ENCODE assay signal across 12 mouse cellular contexts in the genomic region with DNA sequence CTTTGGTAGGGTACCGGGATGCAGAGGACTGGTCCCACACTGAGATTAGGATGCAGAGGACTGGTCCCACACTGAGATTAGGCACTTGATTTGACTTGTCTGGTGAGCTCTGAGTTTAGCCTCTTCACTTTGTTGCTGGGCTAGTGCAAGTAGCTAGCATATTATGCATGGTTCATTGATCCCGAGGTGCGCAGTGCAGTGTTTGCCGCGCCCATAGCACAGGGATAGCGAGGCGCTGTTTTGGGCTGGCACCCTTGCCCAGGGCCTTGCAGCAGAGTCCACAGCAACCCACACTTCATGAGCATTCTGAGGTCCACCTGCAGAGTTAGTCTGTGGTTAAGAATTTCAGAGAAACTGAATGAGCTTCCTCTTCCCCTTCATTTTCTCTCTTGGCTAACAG. TPM values are rescaled to one million over a fixed set of nuclear protein-coding genes. Genes with fewer than 3 reads are reported as not detected.
DNase-seq lines count a peak whose midpoint lies in the region; ATAC-seq and TF ChIP-seq lines count a peak whose summit lies in the region.
"Had no signal": no experiment of that assay in that cellular context is flagged by ENCODE, and none has a peak within 500 bp of the region (broad histone marks: within the 10 kb centered on the region; RNA-seq: fewer than 3 reads in every experiment).

No protein-coding gene starts in this region.

- peak; percentile 57 for DNase-seq in cerebellum, adult 9-11 months
- DNase-seq in cerebellum, postnatal 10 days: no peak
- no peak for DNase-seq in kidney, postnatal 0 days (ENCODE audit: low spot score)
- no peak for DNase-seq in adrenal gland, adult 18-20 months (ENCODE audit: low spot score in 2 of 2)
- DNase-seq: heart, adult 2 months had no signal

- H3K9ac ChIP-seq in kidney, postnatal 0 days (ENCODE audit: low read depth, low read length): peak overlapping the region; percentile 4; the same call in 1 of the 2 replicates
- peak overlapping the region; percentile 37; the same call in 1 of the 2 replicates for H3K9ac ChIP-seq in midbrain, embryonic 16.5 days (ENCODE audit: low read depth, low read length)

- WGBS in kidney, postnatal 0 days: 67% methylated on average over 7 of the region's 7 CpGs
- 84% methylated on average over 7 of the region's 7 CpGs for WGBS in midbrain, embryonic 16.5 days

- H3K27me3 ChIP-seq in megakaryocyte, embryonic 14.5 days (replicated peaks): no peaks in the 10 kb centered on the region
- H3K27me3 ChIP-seq in kidney, postnatal 0 days (ENCODE audit: insufficient read depth, low read length): no peaks in the 10 kb centered on the region
- H3K27me3 ChIP-seq in midbrain, embryonic 16.5 days (ENCODE audit: control insufficient read depth, insufficient read depth, low read depth, low read length): no peaks in the 10 kb centered on the region

- TF ChIP-seq CTCF in kidney, postnatal 0 days (IDR thresholded peaks at IDR 0.05; ENCODE audit: low read depth): no peak

- H3K27ac ChIP-seq in kidney, postnatal 0 days: peak overlapping the region; percentile 5; the same call in 1 of the 2 replicates
- no peak overlapping the region for H3K27ac ChIP-seq in midbrain, embryonic 16.5 days (ENCODE audit: low read length)
- H3K27ac ChIP-seq: heart, adult 2 months had no signal

- H3K4me3 ChIP-seq in megakaryocyte, embryonic 14.5 days (replicated peaks): peak overlapping the region; percentile 98
- no peak overlapping the region for H3K4me3 ChIP-seq in kidney, postnatal 0 days (replicated peaks; ENCODE audit: low read depth, low read length)
- no peak overlapping the region for H3K4me3 ChIP-seq in midbrain, embryonic 16.5 days (ENCODE audit: low read depth, low read length)
- H3K4me3 ChIP-seq: heart, adult 2 months had no signal

- peaks cover 81% of the 10 kb centered on the region for H3K4me1 ChIP-seq in megakaryocyte, embryonic 14.5 days
- peaks cover 24% of the 10 kb centered on the region for H3K4me1 ChIP-seq in kidney, postnatal 0 days (replicated peaks; ENCODE audit: insufficient read depth, low read length)
- H3K4me1 ChIP-seq in midbrain, embryonic 16.5 days (ENCODE audit: control insufficient read depth, insufficient read depth, low read length): peaks cover 28% of the 10 kb centered on the region

- no peak for ATAC-seq in megakaryocyte, adult 5-6 weeks (ENCODE audit: poor library complexity, severe bottlenecking)
- ATAC-seq in kidney, postnatal 0 days (replicated peaks; ENCODE audit: low FRiP score, low read depth): no peak
- no peak for ATAC-seq in midbrain, embryonic 16.5 days
- no peak for ATAC-seq in CD4-positive, CD25-positive, alpha-beta regulatory T cell, adult 4 months

- no peaks in the 10 kb centered on the region for H3K9me3 ChIP-seq in megakaryocyte, embryonic 14.5 days
- no peaks in the 10 kb centered on the region for H3K9me3 ChIP-seq in kidney, postnatal 0 days (replicated peaks; ENCODE audit: low read length)
- no peaks in the 10 kb centered on the region for H3K9me3 ChIP-seq in midbrain, embryonic 16.5 days (replicated peaks; ENCODE audit: control insufficient read depth, low read length, poor library complexity, severe bottlenecking)

- H3K36me3 ChIP-seq in megakaryocyte, embryonic 14.5 days (replicated peaks; ENCODE audit: low read length): peaks cover 41% of the 10 kb centered on the region
- 0 out of 2 replicates have a peak, but pooled peaks cover 7% of the 10 kb centered on the region for H3K36me3 ChIP-seq in kidney, postnatal 0 days (ENCODE audit: insufficient read depth, low read length)
- H3K36me3 ChIP-seq in midbrain, embryonic 16.5 days (ENCODE audit: control insufficient read depth, insufficient read depth, low read length): no peaks in the 10 kb centered on the region; the same call in 1 of the 2 replicates

- H3K4me2 ChIP-seq in kidney, postnatal 0 days (ENCODE audit: low read length): 0 out of 2 replicates have a peak overlapping the region, but pooled peaks have one; percentile 63
- 0 out of 2 replicates have a peak overlapping the region, but pooled peaks have one; percentile 20 for H3K4me2 ChIP-seq in midbrain, embryonic 16.5 days (ENCODE audit: low read length)

RNA-seq across cellular contexts. Expression of gene Banp, which starts 3.2 kb away (rescaled TPM):
- 47.5 and 119 TPM in 2 replicates for polyA plus RNA-seq in megakaryocyte, embryonic 14.5 days (2012; ENCODE audit: insufficient read depth, low replicate concordance)
- 8.1 and 9.2 TPM in 2 replicates for total RNA-seq in megakaryocyte, adult 5-6 weeks (2015)
- total RNA-seq in megakaryocyte, adult 5-6 weeks (2017): 21.3 and 28.7 TPM in 2 replicates
- polyA plus RNA-seq in kidney, postnatal 0 days (2015; fragmentation: Nextera tagmentation; extraction: Ambion mirVana): 23.1 and 24.6 TPM in 2 replicates
- 54.7 and 55.7 TPM in 2 replicates for polyA plus RNA-seq in midbrain, embryonic 16.5 days (2015; fragmentation: Nextera tagmentation; extraction: Ambion mirVana)
- total RNA-seq in adrenal gland, adult 18-20 months (2021): 10 to 100 TPM; 44.8 to 48.9 TPM
- 10 to 100 TPM; 34.5 to 47.5 TPM for polyA plus RNA-seq in CD4-positive, CD25-positive, alpha-beta regulatory T cell, adult 4 months (2017; shearing (Covaris generic))

RNA-seq across cellular contexts. Expression of gene Car5a, which starts 8.1 kb away (rescaled TPM):
- 2.1 TPM in 1 of 2 replicates, not detected in the other for polyA plus RNA-seq in megakaryocyte, embryonic 14.5 days (2012; ENCODE audit: insufficient read depth, low replicate concordance)
- not detected in 2 replicates for total RNA-seq in megakaryocyte, adult 5-6 weeks (2015)
- not detected in 2 replicates for total RNA-seq in megakaryocyte, adult 5-6 weeks (2017)
- 0.12 and 0.23 TPM in 2 replicates for polyA plus RNA-seq in kidney, postnatal 0 days (2015; fragmentation: Nextera tagmentation; extraction: Ambion mirVana)
- polyA plus RNA-seq in midbrain, embryonic 16.5 days (2015; fragmentation: Nextera tagmentation; extraction: Ambion mirVana): 0.55 and 0.60 TPM in 2 replicates
- not detected for total RNA-seq in adrenal gland, adult 18-20 months (2021)
- polyA plus RNA-seq in CD4-positive, CD25-positive, alpha-beta regulatory T cell, adult 4 months (2017; shearing (Covaris generic)): not detected
- total RNA-seq: heart, adult 2 months; neutrophil, adult 5-6 weeks had no signal
- polyA plus RNA-seq: C2C12; heart, adult 2 months; limb, embryonic 14.5 days had no signal

RNA-seq across cellular contexts. Expression of gene Slc7a5, which starts 45.3 kb away (rescaled TPM):
- polyA plus RNA-seq in megakaryocyte, embryonic 14.5 days (2012; ENCODE audit: insufficient read depth, low replicate concordance): 77.3 and 236 TPM in 2 replicates
- 8.7 and 9.3 TPM in 2 replicates for total RNA-seq in megakaryocyte, adult 5-6 weeks (2015)
- total RNA-seq in megakaryocyte, adult 5-6 weeks (2017): 6.5 and 8.5 TPM in 2 replicates
- polyA plus RNA-seq in kidney, postnatal 0 days (2015; fragmentation: Nextera tagmentation; extraction: Ambion mirVana): 9.2 and 10.2 TPM in 2 replicates
- 48.9 and 50.8 TPM in 2 replicates for polyA plus RNA-seq in midbrain, embryonic 16.5 days (2015; fragmentation: Nextera tagmentation; extraction: Ambion mirVana)
- 10 to 100 TPM; 35.3 to 48.3 TPM for total RNA-seq in adrenal gland, adult 18-20 months (2021)
- polyA plus RNA-seq in CD4-positive, CD25-positive, alpha-beta regulatory T cell, adult 4 months (2017; shearing (Covaris generic)): 1 to 10 TPM; 1.8 to 3.3 TPM
